In genomic region chr11:78177903-78178858, GRCm38 (mm10) we compare ENCODE assay signal across 1 mouse cellular context.
TF ChIP-seq lines count a peak whose summit lies in the region.

No protein-coding gene starts in this region.

TF ChIP-seq in C2C12, 6 proteins besides CTCF, POLR2A, EP300 and RAD21 (continued from another document):
- no peak for TF ChIP-seq CEBPB (IDR thresholded peaks at IDR 0.05; ENCODE audit: low read depth)
